Mouse (Mus musculus): ENCODE results near the gene Bach2. TPM values are rescaled to one million over a fixed set of nuclear protein-coding genes. Genes with fewer than 3 reads are reported as not detected.

The Bach2 gene
- total and polyA plus RNA-seq, 2 experiments from 2014 or later, result 2.1 to 2.4 TPM

- DNase-seq (ENCODE audit: low spot score) (no peak), ATAC-seq (ENCODE audit: insufficient read depth, low read depth) (no peak)
- Histone ChIP-seq H3K36me3 (replicated peaks; ENCODE audit: control insufficient read depth, insufficient read depth, low read length) (no peaks in the 10 kb centered on the region), H3K9me3 (replicated peaks; ENCODE audit: control insufficient read depth, low read length) (no peaks in the 10 kb centered on the region), H3K27ac (ENCODE audit: low read depth) (no peak overlapping the region), H3K4me3 (ENCODE audit: low read depth, low read length) (no peak overlapping the region), H3K27me3 (ENCODE audit: control insufficient read depth, insufficient read depth, low read length) (no peaks in the 10 kb centered on the region), H3K4me1 (ENCODE audit: control insufficient read depth, insufficient read depth) (no peaks in the 10 kb centered on the region), H3K9ac (replicated peaks; ENCODE audit: low read depth, low read length) (no peak overlapping the region), H3K4me2 (ENCODE audit: low read depth, low read length) (no peak overlapping the region)
- no peak for TF ChIP-seq EP300 (IDR thresholded peaks at IDR 0.05; ENCODE audit: low read depth)
- no peak for TF ChIP-seq CTCF (IDR thresholded peaks at IDR 0.05; ENCODE audit: low read depth)
- 87% methylated on average over 4 of the region's 4 CpGs for WGBS
Measured at GRCm38 (mm10) chr4:32545548-32545947, 306.9 kb downstream of the Bach2 start.

GRCm38 (mm10) chr4:32549150-32549549 lies 310.5 kb downstream of the Bach2 start:
- TF ChIP-seq EP300 (IDR thresholded peaks at IDR 0.05; ENCODE audit: low read depth), result no peak
- TF ChIP-seq CTCF (IDR thresholded peaks at IDR 0.05; ENCODE audit: low read depth), result no peak
- no peaks in the 10 kb centered on the region for H3K4me1 ChIP-seq (ENCODE audit: control insufficient read depth, insufficient read depth)
- 38% methylated on average over 1 of the region's 1 CpGs for WGBS
- no peak for ATAC-seq (ENCODE audit: insufficient read depth, low read depth)
- no peaks in the 10 kb centered on the region for H3K36me3 ChIP-seq (replicated peaks; ENCODE audit: control insufficient read depth, insufficient read depth, low read length)
- H3K4me2 ChIP-seq (ENCODE audit: low read depth, low read length), result no peak overlapping the region
- no peak for DNase-seq (ENCODE audit: low spot score)
- no peak overlapping the region for H3K27ac ChIP-seq (ENCODE audit: low read depth)
- H3K27me3 ChIP-seq (ENCODE audit: control insufficient read depth, insufficient read depth, low read length), result no peaks in the 10 kb centered on the region
- no peak overlapping the region for H3K4me3 ChIP-seq (ENCODE audit: low read depth, low read length)
- no peak overlapping the region for H3K9ac ChIP-seq (replicated peaks; ENCODE audit: low read depth, low read length)
- H3K9me3 ChIP-seq (replicated peaks; ENCODE audit: control insufficient read depth, low read length), result no peaks in the 10 kb centered on the region

GRCm38 (mm10) chr4:32551337-32551736 lies 312.7 kb downstream of the Bach2 start:
- Histone ChIP-seq H3K9me3 (replicated peaks; ENCODE audit: control insufficient read depth, low read length) (no peaks in the 10 kb centered on the region), H3K4me1 (ENCODE audit: control insufficient read depth, insufficient read depth) (no peaks in the 10 kb centered on the region), H3K9ac (replicated peaks; ENCODE audit: low read depth, low read length) (no peak overlapping the region), H3K36me3 (replicated peaks; ENCODE audit: control insufficient read depth, insufficient read depth, low read length) (no peaks in the 10 kb centered on the region), H3K4me3 (ENCODE audit: low read depth, low read length) (no peak overlapping the region), H3K27me3 (ENCODE audit: control insufficient read depth, insufficient read depth, low read length) (no peaks in the 10 kb centered on the region), H3K27ac (ENCODE audit: low read depth) (no peak overlapping the region), H3K4me2 (ENCODE audit: low read depth, low read length) (no peak overlapping the region)
- peak; percentile 48 for TF ChIP-seq CTCF (IDR thresholded peaks at IDR 0.05; ENCODE audit: low read depth)
- no peak for TF ChIP-seq EP300 (IDR thresholded peaks at IDR 0.05; ENCODE audit: low read depth)
- no peak for ATAC-seq (ENCODE audit: insufficient read depth, low read depth)
- 61% methylated on average over 4 of the region's 4 CpGs for WGBS
- no peak for DNase-seq (ENCODE audit: low spot score)

GRCm38 (mm10) chr4:32555506-32555905 lies 316.9 kb downstream of the Bach2 start:
- Histone ChIP-seq H3K9me3 (replicated peaks; ENCODE audit: control insufficient read depth, low read length) (no peaks in the 10 kb centered on the region), H3K4me1 (ENCODE audit: control insufficient read depth, insufficient read depth) (0 out of 2 replicates have a peak, but pooled peaks cover 4% of the 10 kb centered on the region), H3K9ac (replicated peaks; ENCODE audit: low read depth, low read length) (no peak overlapping the region), H3K36me3 (replicated peaks; ENCODE audit: control insufficient read depth, insufficient read depth, low read length) (no peaks in the 10 kb centered on the region), H3K27me3 (ENCODE audit: control insufficient read depth, insufficient read depth, low read length) (no peaks in the 10 kb centered on the region), H3K4me3 (ENCODE audit: low read depth, low read length) (no peak overlapping the region), H3K27ac (ENCODE audit: low read depth) (no peak overlapping the region), H3K4me2 (ENCODE audit: low read depth, low read length) (no peak overlapping the region)
- no peak for ATAC-seq (ENCODE audit: insufficient read depth, low read depth)
- no peak for TF ChIP-seq EP300 (IDR thresholded peaks at IDR 0.05; ENCODE audit: low read depth)
- TF ChIP-seq CTCF (IDR thresholded peaks at IDR 0.05; ENCODE audit: low read depth), result no peak
- no peak for DNase-seq (ENCODE audit: low spot score)
- WGBS, result 79% methylated on average over 7 of the region's 7 CpGs

- Histone ChIP-seq H3K4me1 (ENCODE audit: control insufficient read depth, insufficient read depth) (0 out of 2 replicates have a peak, but pooled peaks cover 10% of the 10 kb centered on the region), H3K27me3 (ENCODE audit: control insufficient read depth, insufficient read depth, low read length) (no peaks in the 10 kb centered on the region), H3K9me3 (replicated peaks; ENCODE audit: control insufficient read depth, low read length) (no peaks in the 10 kb centered on the region), H3K4me3 (ENCODE audit: low read depth, low read length) (no peak overlapping the region), H3K4me2 (ENCODE audit: low read depth, low read length) (no peak overlapping the region), H3K36me3 (replicated peaks; ENCODE audit: control insufficient read depth, insufficient read depth, low read length) (peaks cover 12% of the 10 kb centered on the region), H3K9ac (replicated peaks; ENCODE audit: low read depth, low read length) (no peak overlapping the region), H3K27ac (ENCODE audit: low read depth) (0 out of 2 replicates have a peak overlapping the region, but pooled peaks have one; percentile 32)
- no peak for DNase-seq (ENCODE audit: low spot score)
- no peak for TF ChIP-seq CTCF (IDR thresholded peaks at IDR 0.05; ENCODE audit: low read depth)
- TF ChIP-seq EP300 (IDR thresholded peaks at IDR 0.05; ENCODE audit: low read depth), result no peak
- 55% methylated on average over 6 of the region's 6 CpGs for WGBS
- no peak for ATAC-seq (ENCODE audit: insufficient read depth, low read depth)
Measured at GRCm38 (mm10) chr4:32560246-32560645, 321.6 kb downstream of the Bach2 start.

Data from heart, postnatal 0 days (tissue).